Mouse (Mus musculus) forebrain, embryonic 11.5 days (tissue): ENCODE results near the gene Tmem119. TPM values are rescaled to one million over a fixed set of nuclear protein-coding genes. Genes with fewer than 3 reads are reported as not detected.

ENCODE experiments used
- ATAC-seq: fragments of 200-750 bp; cut with Nextera tagmentation; replicated peaks from 2 replicates; pipeline ENCODE4 v1.8.0; 2017; ENCODE audit warnings: moderate TSS enrichment; ENCODE audit not compliant: low FRiP score
- DNase-seq: peaks from one replicate; pipeline ENCODE4 v3.0.0-alpha.2; 2017; ENCODE audit warnings: low spot score
- H3K27ac ChIP-seq: fragments of 300-500 bp; sonication (generic); 2 replicates; pipeline ENCODE4 v1.5.1; 2014; ENCODE audit warnings: low read depth, low read length
- H3K27me3 ChIP-seq: fragments of 300-500 bp; sonication (generic); 2 replicates; pipeline ENCODE4 v1.6.1; 2014; ENCODE audit warnings: mild to moderate bottlenecking, low read length, mixed read lengths; ENCODE audit not compliant: control insufficient read depth, insufficient read depth
- H3K36me3 ChIP-seq: fragments of 300-500 bp; sonication (generic); 2 replicates; pipeline ENCODE4 v1.6.1; 2014; ENCODE audit warnings: mild to moderate bottlenecking, low read length, moderate library complexity, mixed read lengths; ENCODE audit not compliant: control insufficient read depth, insufficient read depth
- H3K4me1 ChIP-seq: fragments of 300-500 bp; sonication (generic); replicated peaks from 2 replicates; pipeline ENCODE4 v1.6.1; 2014; ENCODE audit warnings: low read length, mixed read lengths; ENCODE audit not compliant: control insufficient read depth, insufficient read depth
- H3K4me2 ChIP-seq: fragments of 300-500 bp; sonication (generic); 2 replicates; pipeline ENCODE4 v1.6.1; 2014; ENCODE audit warnings: low read depth, mild to moderate bottlenecking, low read length, moderate library complexity, mixed read lengths; ENCODE audit not compliant: severe bottlenecking
- H3K4me3 ChIP-seq: fragments of 300-500 bp; sonication (generic); 2 replicates; pipeline ENCODE4 v1.5.1; 2014; ENCODE audit warnings: low read depth, low read length
- H3K9ac ChIP-seq: fragments of 300-500 bp; sonication (generic); 2 replicates; pipeline ENCODE4 v1.6.1; 2014; ENCODE audit warnings: low read length
- H3K9me3 ChIP-seq: fragments of 300-500 bp; sonication (generic); 2 replicates; pipeline ENCODE4 v1.6.1; 2016; ENCODE audit warnings: low read length, mixed read lengths; ENCODE audit not compliant: control insufficient read depth
- WGBS: fragments of 180-500 bp; shearing (Covaris S2); extraction: QIAGEN DNeasy Blood & Tissue Kit; methylation state at CpG from one replicate; pipeline ENCODE4 v1.1.7; 2014; 5-methylcytosine and 5-hydroxymethylcytosine counted together
- polyA plus RNA-seq: library from polyadenylated mRNA; unstranded; fragments of >200 nt; fragmentation: Nextera tagmentation; extraction: Ambion mirVana; gene quantifications from 2 replicates; pipeline ENCODE4 v1.2.1, GENCODE M21; 2014

Tmem119 gene
- polyA plus RNA-seq, 1 experiment from 2014 or later, result 11.6 TPM

- H3K9ac ChIP-seq, result no peak overlapping the region
- H3K27me3 ChIP-seq, result no peaks in the 10 kb centered on the region
- WGBS, result 2% methylated on average over 7 of the region's 7 CpGs
- ATAC-seq, result no peak
- no peak overlapping the region for H3K27ac ChIP-seq
- H3K4me3 ChIP-seq, result peak overlapping the region; percentile 100
- H3K4me2 ChIP-seq, result peak overlapping the region; percentile 70
- H3K9me3 ChIP-seq, result no peaks in the 10 kb centered on the region
- peaks cover 7% of the 10 kb centered on the region; the same call in 1 of the 2 replicates for H3K36me3 ChIP-seq
- peak; percentile 92 for DNase-seq
- 0 out of 2 replicates have a peak, but pooled peaks cover 8% of the 10 kb centered on the region for H3K4me1 ChIP-seq
Observed at GRCm38 (mm10) chr5:113773664-113774063, 26.7 kb downstream of the Tmem119 start.

- Histone ChIP-seq H3K9me3 (no peaks in the 10 kb centered on the region), H3K4me1 (0 out of 2 replicates have a peak, but pooled peaks cover 8% of the 10 kb centered on the region), H3K4me3 (peak overlapping the region; percentile 100), H3K36me3 (peaks cover 12% of the 10 kb centered on the region; the same call in 1 of the 2 replicates), H3K9ac (peak overlapping the region; percentile 53), H3K27ac (no peak overlapping the region), H3K4me2 (peak overlapping the region; percentile 70), H3K27me3 (no peaks in the 10 kb centered on the region)
- 1% methylated on average over 37 of the region's 38 CpGs for WGBS
- DNase-seq (no peak), ATAC-seq (peak; percentile 54)
Observed at GRCm38 (mm10) chr5:113772905-113773519, 27.3 kb downstream of the Tmem119 start.

GRCm38 (mm10) chr5:113772450-113772895, 27.8 kb downstream of the Tmem119 start, which contains the start of the genes Sart3 and Iscu:
Gene Sart3, minus strand, starts transcription at chr5:113772510.
Gene Iscu, plus strand, starts transcription at chr5:113772748.
- no peaks in the 10 kb centered on the region for H3K9me3 ChIP-seq
- under 1% methylated on average over 49 of the region's 49 CpGs for WGBS
- peak within 1 kb of the TSS; percentile 98 for H3K9ac ChIP-seq
- no peaks in the 10 kb centered on the region for H3K27me3 ChIP-seq
- peak within 1 kb of the TSS; percentile 98 for H3K27ac ChIP-seq
- H3K36me3 ChIP-seq, result peaks cover 14% of the 10 kb centered on the region; the same call in 1 of the 2 replicates
- 0 out of 2 replicates have a peak, but pooled peaks cover 8% of the 10 kb centered on the region for H3K4me1 ChIP-seq
- H3K4me3 ChIP-seq, result peak within 1 kb of the TSS; percentile 100
- DNase-seq (peak; percentile 97), ATAC-seq (peak; percentile 87)
- H3K4me2 ChIP-seq, result peak within 1 kb of the TSS; percentile 70

GRCm38 (mm10) chr5:113771213-113772162, 28.8 kb downstream of the Tmem119 start:
- ATAC-seq, result peak; percentile 80
- Histone ChIP-seq H3K4me1 (0 out of 2 replicates have a peak, but pooled peaks cover 8% of the 10 kb centered on the region), H3K36me3 (peaks cover 9% of the 10 kb centered on the region; the same call in 1 of the 2 replicates), H3K9me3 (no peaks in the 10 kb centered on the region), H3K4me2 (peak overlapping the region; percentile 70), H3K4me3 (peak overlapping the region; percentile 100), H3K27ac (peak overlapping the region; percentile 98), H3K9ac (peak overlapping the region; percentile 98), H3K27me3 (no peaks in the 10 kb centered on the region)
- peak; percentile 90 for DNase-seq
- under 1% methylated on average over 94 of the region's 97 CpGs for WGBS

- Histone ChIP-seq H3K4me2 (no peak overlapping the region), H3K4me1 (peaks cover 8% of the 10 kb centered on the region; the same call in 1 of the 2 replicates), H3K9me3 (no peaks in the 10 kb centered on the region), H3K27me3 (no peaks in the 10 kb centered on the region), H3K36me3 (peaks cover 9% of the 10 kb centered on the region), H3K9ac (no peak overlapping the region), H3K27ac (no peak overlapping the region), H3K4me3 (no peak overlapping the region)
- ATAC-seq, result no peak
- 92% methylated on average over 8 of the region's 8 CpGs for WGBS
- DNase-seq, result no peak
Observed at GRCm38 (mm10) chr5:113768806-113769205, 31.5 kb downstream of the Tmem119 start.

- no peak overlapping the region for H3K9ac ChIP-seq
- H3K27ac ChIP-seq, result no peak overlapping the region
- H3K27me3 ChIP-seq, result no peaks in the 10 kb centered on the region
- H3K4me1 ChIP-seq, result peaks cover 8% of the 10 kb centered on the region; the same call in 1 of the 2 replicates
- DNase-seq, result no peak
- H3K36me3 ChIP-seq, result peaks cover 15% of the 10 kb centered on the region
- no peak for ATAC-seq
- 92% methylated on average over 13 of the region's 13 CpGs for WGBS
- H3K4me3 ChIP-seq, result no peak overlapping the region
- no peak overlapping the region for H3K4me2 ChIP-seq
- H3K9me3 ChIP-seq, result no peaks in the 10 kb centered on the region
Observed at GRCm38 (mm10) chr5:113765641-113766526, 34.4 kb downstream of the Tmem119 start.

GRCm38 (mm10) chr5:113764426-113764825, 35.9 kb downstream of the Tmem119 start:
- Histone ChIP-seq H3K36me3 (peaks cover 20% of the 10 kb centered on the region), H3K4me1 (no peaks in the 10 kb centered on the region; the same call in 1 of the 2 replicates), H3K4me3 (no peak overlapping the region), H3K4me2 (no peak overlapping the region), H3K9me3 (no peaks in the 10 kb centered on the region), H3K27me3 (no peaks in the 10 kb centered on the region), H3K9ac (no peak overlapping the region), H3K27ac (no peak overlapping the region)
- DNase-seq (no peak), ATAC-seq (no peak)
- 95% methylated on average over 7 of the region's 7 CpGs for WGBS
